Mouse (Mus musculus) hematopoietic stem cell, adult 5-6 weeks (primary cell): ENCODE data around the gene Xndc1. TPM values are rescaled to one million over a fixed set of nuclear protein-coding genes. Genes with fewer than 3 reads are reported as not detected.
A peak's percentile ranks its signal among the peaks of the same experiment; 100 is the strongest.

ENCODE experiments used
- ATAC-seq, 2 experiments: fragments of 125-278 bp in 1 of 2; replicated peaks in 1 of 2; 2 replicates each; pipeline ENCODE4 v1.8.0; 2016 to 2017; ENCODE audit warnings: inconsistent platforms in 2 of 2, mild to moderate bottlenecking in 2 of 2, moderate number of reproducible peaks in 2 of 2, low read depth in 1 of 2, moderate TSS enrichment in 1 of 2; ENCODE audit not compliant: low FRiP score in 2 of 2, poor library complexity in 2 of 2, severe bottlenecking in 2 of 2, insufficient read depth in 1 of 2, low TSS enrichment in 1 of 2
- total RNA-seq: library from RNA; stranded (forward); fragments of 172-1452, 232-1000 nt; gene quantifications from 2 replicates; pipeline ENCODE4 v1.2.3, GENCODE M21; 2017

Xndc1 gene
- total RNA-seq, 1 experiment from 2014 or later, result 38.6 TPM

GRCm38 (mm10) chr7:102066363-102066762 is 1.1 kb downstream of the Xndc1 start:
- no peak for ATAC-seq

GRCm38 (mm10) chr7:102076714-102077296 is 11.5 kb downstream of the Xndc1 start:
- ATAC-seq, result peak; percentile 53; a peak in 3 of 4 replicates

- peak in 1 of 2 experiments; percentile 45; a peak in 1 of 4 replicates for ATAC-seq
Measured at GRCm38 (mm10) chr7:102078517-102078916, 13.2 kb downstream of the Xndc1 start.

- no peak for ATAC-seq
Measured at GRCm38 (mm10) chr7:102080311-102080710, 15.0 kb downstream of the Xndc1 start.

GRCm38 (mm10) chr7:102081784-102082183 is 16.5 kb downstream of the Xndc1 start:
- no peak for ATAC-seq

- no peak for ATAC-seq
Measured at GRCm38 (mm10) chr7:102082816-102083215, 17.5 kb downstream of the Xndc1 start, which contains the start of gene Trpc2. Trpc2 (plus strand) TSS chr7:102083116.

- no peak for ATAC-seq
Measured at GRCm38 (mm10) chr7:102084041-102084696, 18.9 kb downstream of the Xndc1 start.

- ATAC-seq, result no peak
Measured at GRCm38 (mm10) chr7:102087336-102087735, 22.0 kb downstream of the Xndc1 start.

- peak; percentile 68 to 80 for ATAC-seq
Measured at GRCm38 (mm10) chr7:102099760-102100661, 34.7 kb downstream of the Xndc1 start.

- ATAC-seq, result no peak
Measured at GRCm38 (mm10) chr7:102100868-102101267, 35.6 kb downstream of the Xndc1 start.

- ATAC-seq, result no peak
Measured at GRCm38 (mm10) chr7:102101487-102101886, 36.2 kb downstream of the Xndc1 start, which contains the start of gene Art1. Art1 (plus strand) TSS chr7:102101743.

- ATAC-seq, result no peak
Measured at GRCm38 (mm10) chr7:102102241-102102640, 36.9 kb downstream of the Xndc1 start.

- no peak for ATAC-seq
Measured at GRCm38 (mm10) chr7:102102696-102103095, 37.4 kb downstream of the Xndc1 start.

- no peak for ATAC-seq
Measured at GRCm38 (mm10) chr7:102103555-102103954, 38.2 kb downstream of the Xndc1 start.

- no peak for ATAC-seq
Measured at GRCm38 (mm10) chr7:102104126-102104525, 38.8 kb downstream of the Xndc1 start.

- peak in 1 of 2 experiments; percentile 43; a peak in 1 of 4 replicates for ATAC-seq
Measured at GRCm38 (mm10) chr7:102106700-102107141, 41.4 kb downstream of the Xndc1 start.

- no peak for ATAC-seq
Measured at GRCm38 (mm10) chr7:102108206-102108605, 42.9 kb downstream of the Xndc1 start.

- ATAC-seq, result no peak
Measured at GRCm38 (mm10) chr7:102109171-102109570, 43.9 kb downstream of the Xndc1 start, which contains the start of gene Art5. Art5 (minus strand) TSS chr7:102109489.
